Mouse (Mus musculus) forebrain, embryonic 10.5 days (tissue): ENCODE data around the gene Ppp1r13l. TPM values are rescaled to one million over a fixed set of nuclear protein-coding genes. Genes with fewer than 3 reads are reported as not detected.

ENCODE experiments used
- DNase-seq: peaks from one replicate; pipeline ENCODE4 v3.0.0-alpha.2; 2017; ENCODE audit warnings: low spot score; ENCODE audit errors: extremely low spot score
- H3K27ac ChIP-seq: fragments of 300-500 bp; sonication (generic); 2 replicates; pipeline ENCODE4 v1.5.1; 2016; ENCODE audit warnings: mild to moderate bottlenecking
- H3K27me3 ChIP-seq: fragments of 300-500 bp; sonication (generic); 2 replicates; pipeline ENCODE4 v1.6.1; 2016; ENCODE audit warnings: mild to moderate bottlenecking; ENCODE audit not compliant: poor library complexity, severe bottlenecking
- H3K36me3 ChIP-seq: fragments of 300-500 bp; sonication (generic); replicated peaks from 2 replicates; pipeline ENCODE4 v1.6.1; 2016; ENCODE audit warnings: mild to moderate bottlenecking, moderate library complexity
- H3K4me1 ChIP-seq: fragments of 300-500 bp; sonication (generic); 2 replicates; pipeline ENCODE4 v1.6.1; 2016
- H3K4me3 ChIP-seq: fragments of 300-500 bp; sonication (generic); 2 replicates; pipeline ENCODE4 v1.5.1; 2016; ENCODE audit warnings: mild to moderate bottlenecking, moderate library complexity
- H3K9me3 ChIP-seq: fragments of 300-500 bp; sonication (generic); 2 replicates; pipeline ENCODE4 v1.6.1; 2016; ENCODE audit warnings: mild to moderate bottlenecking, moderate library complexity
- WGBS: fragments of 180-500 bp; shearing (Covaris S2); methylation state at CpG from one replicate; pipeline ENCODE4 v1.1.7; 2016; 5-methylcytosine and 5-hydroxymethylcytosine counted together
- polyA plus RNA-seq: library from polyadenylated mRNA; unstranded; fragments of >200 nt; fragmentation: Nextera tagmentation; extraction: Ambion mirVana; gene quantifications from 2 replicates; pipeline ENCODE4 v1.2.1, GENCODE M21; 2016

The Ppp1r13l gene
- polyA plus RNA-seq, 1 experiment from 2014 or later = 5.4 TPM

DNA sequence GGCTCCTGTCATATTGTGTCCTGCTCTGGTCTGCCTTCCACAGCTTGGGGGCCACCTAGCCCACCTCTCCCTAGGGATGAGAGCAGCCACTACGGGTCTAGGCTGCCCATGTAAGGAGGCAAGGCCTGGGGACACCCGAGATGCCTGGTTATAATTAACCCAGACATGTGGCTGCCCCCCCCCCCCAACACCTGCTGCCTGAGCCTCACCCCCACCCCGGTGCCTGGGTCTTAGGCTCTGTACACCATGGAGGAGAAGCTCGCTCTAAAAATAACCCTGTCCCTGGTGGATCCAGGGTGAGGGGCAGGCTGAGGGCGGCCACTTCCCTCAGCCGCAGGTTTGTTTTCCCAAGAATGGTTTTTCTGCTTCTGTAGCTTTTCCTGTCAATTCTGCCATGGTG, 50.2 kb downstream of the Ppp1r13l start:
- H3K27ac ChIP-seq = no peak overlapping the region
- peaks cover 4% of the 10 kb centered on the region for H3K4me1 ChIP-seq
- DNase-seq = no peak
- no peak overlapping the region for H3K4me3 ChIP-seq
- H3K27me3 ChIP-seq = peaks cover 25% of the 10 kb centered on the region
- H3K36me3 ChIP-seq = no peaks in the 10 kb centered on the region
- H3K9me3 ChIP-seq = peaks cover 9% of the 10 kb centered on the region; the same call in 1 of the 2 replicates
- WGBS = 60% methylated on average over 6 of the region's 6 CpGs

DNA sequence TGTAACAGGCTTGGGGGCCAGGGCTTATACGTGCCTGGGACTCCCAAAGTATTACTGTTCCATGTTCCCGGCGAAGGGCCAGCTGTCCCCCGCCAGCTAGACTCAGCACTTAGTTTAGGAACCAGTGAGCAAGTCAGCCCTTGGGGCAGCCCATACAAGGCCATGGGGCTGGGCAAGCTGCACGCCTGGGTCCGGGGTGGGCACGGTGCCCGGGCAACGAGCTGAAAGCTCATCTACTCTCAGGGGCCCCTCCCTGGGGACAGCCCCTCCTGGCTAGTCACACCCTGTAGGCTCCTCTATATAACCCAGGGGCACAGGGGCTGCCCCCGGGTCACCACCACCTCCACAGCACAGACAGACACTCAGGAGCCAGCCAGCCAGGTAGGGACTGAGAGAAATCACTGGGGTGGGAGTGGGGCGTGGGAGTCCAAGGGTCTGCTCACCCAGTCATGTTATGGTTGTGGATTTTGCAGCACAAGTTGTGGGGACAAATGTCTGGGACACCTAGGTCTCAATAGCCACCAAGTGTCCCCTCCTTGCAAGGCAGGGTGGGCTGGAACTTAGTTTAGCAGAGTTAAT, 51.3 kb downstream of the Ppp1r13l start:
- peaks cover 9% of the 10 kb centered on the region; the same call in 1 of the 2 replicates for H3K9me3 ChIP-seq
- DNase-seq = no peak
- WGBS = 87% methylated on average over 11 of the region's 11 CpGs
- H3K27me3 ChIP-seq = peaks cover 25% of the 10 kb centered on the region
- H3K27ac ChIP-seq = no peak overlapping the region
- H3K4me1 ChIP-seq = no peaks in the 10 kb centered on the region
- no peak overlapping the region for H3K4me3 ChIP-seq
- no peaks in the 10 kb centered on the region for H3K36me3 ChIP-seq

DNA sequence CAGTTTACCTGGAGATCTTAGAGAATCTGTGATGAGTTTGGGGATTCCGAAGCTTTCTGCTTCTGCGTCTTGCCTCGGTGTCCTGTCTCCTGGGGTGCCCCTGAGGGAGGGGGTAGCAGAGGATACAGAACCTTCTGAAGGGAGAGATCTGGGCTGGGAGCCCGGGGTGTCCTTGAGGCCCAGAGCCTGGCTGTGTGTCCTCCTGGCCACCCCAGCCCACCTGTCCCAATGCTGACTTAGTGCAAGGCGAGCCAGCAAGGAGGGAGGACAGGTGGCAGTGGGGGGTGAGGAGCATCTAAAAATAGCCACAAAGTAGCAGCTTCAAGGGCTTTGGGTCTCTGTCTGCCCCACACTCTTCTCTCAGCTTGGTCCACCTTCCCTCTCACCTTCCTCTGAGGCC, 52.2 kb downstream of the Ppp1r13l start:
- Histone ChIP-seq H3K27ac (no peak overlapping the region), H3K27me3 (peaks cover 20% of the 10 kb centered on the region), H3K36me3 (no peaks in the 10 kb centered on the region), H3K4me3 (no peak overlapping the region), H3K9me3 (peaks cover 9% of the 10 kb centered on the region; the same call in 1 of the 2 replicates), H3K4me1 (no peaks in the 10 kb centered on the region)
- DNase-seq = no peak
- WGBS = 83% methylated on average over 5 of the region's 5 CpGs

DNA sequence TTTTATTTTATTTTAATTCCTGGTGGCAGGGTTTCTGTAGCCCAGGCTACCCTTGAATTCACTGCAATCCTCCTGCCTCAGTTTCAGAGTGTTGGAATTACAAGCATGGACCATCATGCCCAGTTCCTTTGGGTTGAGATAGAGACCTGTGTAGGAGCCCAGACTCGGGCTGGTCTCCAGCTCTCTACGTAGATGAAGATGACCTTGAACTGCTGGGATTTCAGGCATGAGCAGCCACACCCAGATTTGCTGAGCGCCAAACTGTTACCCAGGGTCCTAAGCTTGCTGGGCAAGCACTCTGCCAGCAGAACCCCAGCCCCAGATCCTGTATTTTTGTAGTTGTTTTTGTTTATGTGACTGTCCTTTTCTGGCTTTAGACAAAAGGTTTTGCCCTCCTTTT, 54.0 kb downstream of the Ppp1r13l start:
- H3K36me3 ChIP-seq = no peaks in the 10 kb centered on the region
- peaks cover 12% of the 10 kb centered on the region for H3K9me3 ChIP-seq
- H3K27ac ChIP-seq = no peak overlapping the region
- no peak for DNase-seq
- no peaks in the 10 kb centered on the region for H3K4me1 ChIP-seq
- H3K4me3 ChIP-seq = no peak overlapping the region
- WGBS = 85% methylated on average over 3 of the region's 3 CpGs
- peaks cover 35% of the 10 kb centered on the region for H3K27me3 ChIP-seq

DNA sequence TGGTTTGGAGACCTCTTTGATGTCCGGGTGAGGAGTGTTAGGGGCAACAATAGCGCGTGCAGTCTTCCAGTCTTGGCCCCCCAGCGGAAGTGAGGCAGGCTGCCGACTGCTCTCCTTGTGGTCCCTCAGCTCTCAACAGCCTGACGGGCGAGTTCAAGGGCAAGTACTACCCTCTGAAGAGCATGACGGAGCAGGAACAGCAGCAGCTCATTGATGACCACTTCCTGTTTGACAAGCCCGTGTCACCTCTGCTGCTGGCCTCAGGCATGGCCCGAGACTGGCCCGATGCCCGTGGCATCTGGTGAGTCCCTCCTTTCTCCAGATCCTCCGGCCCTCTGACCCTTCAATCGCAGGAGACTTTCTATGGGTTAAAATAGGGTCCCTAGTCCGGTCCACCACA, 57.0 kb downstream of the Ppp1r13l start:
- Histone ChIP-seq H3K36me3 (no peaks in the 10 kb centered on the region), H3K9me3 (peaks cover 12% of the 10 kb centered on the region), H3K27me3 (peaks cover 65% of the 10 kb centered on the region), H3K27ac (no peak overlapping the region), H3K4me3 (no peak overlapping the region), H3K4me1 (peaks cover 12% of the 10 kb centered on the region)
- 81% methylated on average over 15 of the region's 15 CpGs for WGBS
- no peak for DNase-seq

DNA sequence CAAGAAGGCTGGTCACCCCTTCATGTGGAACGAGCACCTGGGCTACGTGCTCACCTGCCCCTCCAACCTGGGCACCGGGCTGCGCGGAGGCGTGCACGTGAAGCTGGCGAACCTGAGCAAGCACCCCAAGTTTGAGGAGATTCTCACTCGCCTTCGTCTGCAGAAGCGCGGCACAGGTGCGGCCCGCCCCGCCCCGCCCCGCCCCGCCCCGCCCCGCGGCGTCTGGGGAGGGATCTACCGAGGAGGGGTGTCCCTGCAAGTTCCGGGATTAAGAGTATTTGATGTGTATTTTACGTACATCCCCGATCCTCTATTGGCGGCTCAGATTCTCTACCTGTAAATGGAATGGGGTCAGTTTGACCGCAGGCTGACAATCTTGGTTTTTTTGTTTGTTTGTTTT, 60.6 kb downstream of the Ppp1r13l start:
- Histone ChIP-seq H3K36me3 (peaks cover 5% of the 10 kb centered on the region), H3K4me1 (peaks cover 12% of the 10 kb centered on the region), H3K4me3 (0 out of 2 replicates have a peak overlapping the region, but pooled peaks have one; percentile 16), H3K27ac (no peak overlapping the region), H3K9me3 (peaks cover 3% of the 10 kb centered on the region; the same call in 1 of the 2 replicates), H3K27me3 (peaks cover 79% of the 10 kb centered on the region)
- no peak for DNase-seq
- WGBS = 9% methylated on average over 28 of the region's 28 CpGs

DNA sequence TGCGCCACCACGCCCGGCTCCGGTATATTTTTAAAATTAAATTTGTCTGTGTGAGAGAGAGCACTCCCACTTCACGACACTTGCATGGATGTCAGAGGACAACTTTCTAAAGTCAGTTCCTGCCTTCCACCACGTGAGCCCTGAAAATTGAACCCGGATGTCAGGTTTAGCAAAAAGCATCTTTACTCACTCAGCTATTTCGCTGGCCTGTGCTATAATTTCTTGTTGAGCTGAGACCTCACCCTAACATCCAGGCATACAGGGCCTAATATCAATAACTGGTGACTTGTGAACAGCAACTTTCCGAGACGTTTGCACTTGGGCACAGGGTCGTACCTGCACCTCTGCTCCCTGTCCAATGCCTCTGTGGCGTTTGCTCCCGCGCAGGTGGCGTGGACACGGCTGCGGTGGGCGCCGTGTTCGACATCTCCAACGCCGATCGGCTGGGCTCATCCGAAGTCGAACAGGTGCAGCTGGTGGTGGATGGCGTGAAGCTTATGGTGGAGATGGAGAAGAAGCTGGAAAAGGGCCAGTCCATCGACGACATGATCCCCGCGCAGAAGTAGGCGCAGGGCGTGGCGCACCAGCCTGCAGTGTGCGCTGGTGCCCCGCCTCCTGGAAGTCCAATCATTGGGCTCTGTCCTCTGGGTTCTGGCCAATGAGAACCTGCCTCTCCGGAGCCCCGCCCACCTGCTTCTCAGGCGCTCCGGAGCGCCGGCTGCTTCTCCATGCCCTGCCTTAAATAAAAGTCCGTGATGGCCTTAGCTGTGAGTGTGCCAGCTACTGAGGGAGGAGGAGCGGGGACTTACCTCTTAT, 61.5 kb downstream of the Ppp1r13l start:
- H3K4me3 ChIP-seq = peak overlapping the region; percentile 50
- peaks cover 72% of the 10 kb centered on the region for H3K27me3 ChIP-seq
- H3K36me3 ChIP-seq = peaks cover 14% of the 10 kb centered on the region
- H3K27ac ChIP-seq = no peak overlapping the region
- peaks cover 12% of the 10 kb centered on the region for H3K4me1 ChIP-seq
- H3K9me3 ChIP-seq = peaks cover 3% of the 10 kb centered on the region; the same call in 1 of the 2 replicates
- DNase-seq = peak; percentile 89
- 14% methylated on average over 43 of the region's 43 CpGs for WGBS

DNA sequence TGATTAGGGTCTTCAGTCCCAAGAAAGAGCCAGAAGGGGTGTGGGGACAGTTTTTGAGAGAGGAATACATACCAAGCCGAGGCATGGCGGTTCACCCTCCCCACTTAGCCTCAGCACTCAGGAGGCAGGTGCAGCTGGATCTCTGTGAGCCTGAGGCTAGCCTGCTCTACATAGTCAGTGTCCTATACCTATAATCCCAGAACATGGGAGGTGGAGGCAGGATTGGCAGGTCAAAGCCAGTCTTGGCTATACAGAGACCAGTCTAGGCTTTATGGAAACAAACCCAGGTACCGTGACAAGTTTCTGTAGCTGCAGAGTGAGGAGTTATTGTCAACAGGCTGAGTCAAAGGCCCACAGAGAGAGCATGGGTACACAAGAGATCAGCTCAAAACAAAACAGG, 63.5 kb downstream of the Ppp1r13l start:
- no peak for DNase-seq
- Histone ChIP-seq H3K4me1 (peaks cover 12% of the 10 kb centered on the region), H3K27ac (no peak overlapping the region), H3K36me3 (peaks cover 34% of the 10 kb centered on the region), H3K27me3 (peaks cover 54% of the 10 kb centered on the region), H3K4me3 (no peak overlapping the region), H3K9me3 (peaks cover 2% of the 10 kb centered on the region; the same call in 1 of the 2 replicates)
- 94% methylated on average over 3 of the region's 3 CpGs for WGBS

DNA sequence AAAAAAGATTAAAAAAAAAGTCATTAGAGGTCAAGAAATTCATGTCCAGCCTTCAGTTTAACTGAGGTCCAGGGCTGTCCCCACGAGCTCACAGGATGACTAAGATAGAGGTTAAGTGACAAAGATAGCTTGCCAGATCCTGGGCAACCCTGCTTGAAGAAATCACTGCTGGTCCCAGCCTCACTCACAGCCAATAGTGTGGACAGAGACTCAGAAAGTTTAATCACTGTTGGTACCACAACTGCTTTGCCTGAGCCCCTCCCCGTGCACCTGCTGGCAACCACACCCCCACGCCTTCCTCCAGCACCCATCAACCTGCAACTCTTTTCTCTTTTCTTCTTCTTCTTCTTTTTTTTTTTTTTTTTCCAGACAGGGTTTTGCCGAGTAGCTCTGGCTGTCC, 64.5 kb downstream of the Ppp1r13l start:
- no peaks in the 10 kb centered on the region for H3K9me3 ChIP-seq
- no peak for DNase-seq
- H3K27me3 ChIP-seq = peaks cover 45% of the 10 kb centered on the region
- H3K27ac ChIP-seq = no peak overlapping the region
- 70% methylated on average over 4 of the region's 4 CpGs for whole genome bisulfite sequencing
- peaks cover 44% of the 10 kb centered on the region for H3K36me3 ChIP-seq
- H3K4me1 ChIP-seq = peaks cover 12% of the 10 kb centered on the region
- H3K4me3 ChIP-seq = no peak overlapping the region

DNA sequence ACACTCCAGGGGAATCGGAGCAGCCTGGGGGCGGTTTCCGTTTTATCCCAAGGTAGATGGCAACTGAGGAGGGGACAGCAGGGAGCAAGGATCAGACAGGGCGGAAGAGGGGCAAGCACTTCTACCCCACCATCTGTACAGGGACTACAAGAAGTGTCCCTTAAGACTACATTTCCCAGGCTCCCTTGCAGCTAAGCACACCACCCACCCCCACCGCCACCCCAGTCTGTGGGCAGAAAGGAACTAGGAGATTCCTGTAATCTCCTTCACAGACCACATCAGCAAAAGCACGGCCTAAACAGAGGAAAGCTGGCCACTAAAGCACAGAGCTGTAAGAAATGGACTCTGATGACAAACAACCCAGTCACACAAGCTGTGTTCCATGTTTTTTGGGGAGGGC, 66.8 kb downstream of the Ppp1r13l start:
- Histone ChIP-seq H3K4me3 (no peak overlapping the region), H3K4me1 (peaks cover 2% of the 10 kb centered on the region; the same call in 1 of the 2 replicates), H3K9me3 (no peaks in the 10 kb centered on the region), H3K27me3 (peaks cover 22% of the 10 kb centered on the region), H3K36me3 (peaks cover 67% of the 10 kb centered on the region), H3K27ac (no peak overlapping the region)
- WGBS = 71% methylated on average over 6 of the region's 6 CpGs
- no peak for DNase-seq

DNA sequence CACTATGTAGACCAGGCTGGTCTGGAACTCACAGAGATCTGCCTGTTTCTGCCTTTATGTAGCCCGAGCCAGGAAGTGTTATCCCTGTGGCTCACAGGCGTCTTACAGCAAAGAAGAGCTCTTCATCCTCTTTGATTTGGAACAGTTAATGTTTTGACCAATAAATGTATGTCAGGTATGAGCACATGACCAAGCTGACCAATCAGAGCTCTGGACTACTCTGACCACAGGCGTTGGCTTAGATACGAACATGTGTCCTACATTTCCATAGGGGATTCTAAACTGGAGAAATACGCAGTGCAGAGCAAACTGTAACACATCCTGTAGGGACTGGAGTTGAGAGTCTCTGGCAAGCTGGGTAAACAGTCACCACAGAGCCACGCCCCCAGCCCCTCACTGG, 67.3 kb downstream of the Ppp1r13l start:
- 91% methylated on average over 6 of the region's 6 CpGs for WGBS

More for the DNA sequence above, 67.3 kb downstream of the Ppp1r13l start:
- H3K4me3 ChIP-seq = no peak overlapping the region
- no peaks in the 10 kb centered on the region for H3K4me1 ChIP-seq
- no peak overlapping the region for H3K27ac ChIP-seq
- no peak for DNase-seq
- H3K9me3 ChIP-seq = no peaks in the 10 kb centered on the region
- peaks cover 72% of the 10 kb centered on the region for H3K36me3 ChIP-seq
- peaks cover 16% of the 10 kb centered on the region for H3K27me3 ChIP-seq
